Mouse (Mus musculus): ENCODE results near the gene Iqcf5. TPM values are rescaled to one million over a fixed set of nuclear protein-coding genes. Genes with fewer than 3 reads are reported as not detected.

The Iqcf5 gene
- polyA plus RNA-seq, 1 experiment: not detected

DNA sequence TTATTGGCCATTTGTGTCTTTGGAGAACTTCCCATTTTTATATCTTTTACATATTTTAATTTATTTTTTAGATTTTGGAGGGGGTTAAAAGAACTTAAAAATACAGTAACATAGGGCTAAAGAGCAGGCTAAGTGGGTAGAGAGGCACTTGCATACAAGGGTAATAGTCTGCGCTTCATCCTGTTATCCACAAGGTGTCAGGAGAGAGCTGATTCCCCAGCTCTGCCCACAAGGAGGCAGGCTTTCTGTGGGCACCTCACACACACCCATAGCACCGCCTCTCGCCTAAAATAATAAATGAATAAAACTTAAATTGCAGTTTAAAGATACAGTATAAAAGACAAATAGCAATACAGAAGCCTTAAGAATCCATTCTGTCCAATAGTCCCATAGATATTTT is 17.5 kb downstream of the Iqcf5 start:
- WGBS: 10% methylated on average over 3 of the region's 3 CpGs
- no peaks in the 10 kb centered on the region for H3K36me3 ChIP-seq (ENCODE audit: control insufficient read depth, insufficient read depth, low read length)
- no peak for TF ChIP-seq POLR2A (IDR thresholded peaks at IDR 0.05; ENCODE audit: low read depth, low read length)
- TF ChIP-seq CTCF (IDR thresholded peaks at IDR 0.05; ENCODE audit: extremely low read depth, insufficient read length, insufficient replicate concordance, low read depth, low read length): peak; percentile 95; the same call in 1 of the 2 replicates

GRCm38 (mm10) chr9:106534296-106534695 is 19.9 kb downstream of the Iqcf5 start:
- TF ChIP-seq POLR2A (IDR thresholded peaks at IDR 0.05; ENCODE audit: low read depth, low read length): no peak
- TF ChIP-seq CTCF (IDR thresholded peaks at IDR 0.05; ENCODE audit: extremely low read depth, insufficient read length, insufficient replicate concordance, low read depth, low read length): no peak
- H3K4me3 ChIP-seq (ENCODE audit: low read depth, low read length): no peak overlapping the region
- no peak overlapping the region for H3K27ac ChIP-seq (ENCODE audit: insufficient read depth, low read depth, low read length)
- no peaks in the 10 kb centered on the region for H3K27me3 ChIP-seq (ENCODE audit: control insufficient read depth, insufficient read depth, low read length)
- no peaks in the 10 kb centered on the region for H3K4me1 ChIP-seq (ENCODE audit: control insufficient read depth, insufficient read depth, insufficient read length, low read length)
- no peaks in the 10 kb centered on the region for H3K36me3 ChIP-seq (ENCODE audit: control insufficient read depth, insufficient read depth, low read length)
- 94% methylated on average over 7 of the region's 7 CpGs for whole genome bisulfite sequencing

More for the DNA sequence above, 17.5 kb downstream of the Iqcf5 start:
- no peak overlapping the region for H3K27ac ChIP-seq (ENCODE audit: insufficient read depth, low read depth, low read length)
- no peaks in the 10 kb centered on the region for H3K27me3 ChIP-seq (ENCODE audit: control insufficient read depth, insufficient read depth, low read length)
- no peaks in the 10 kb centered on the region for H3K4me1 ChIP-seq (ENCODE audit: control insufficient read depth, insufficient read depth, insufficient read length, low read length)
- no peak overlapping the region for H3K4me3 ChIP-seq (ENCODE audit: low read depth, low read length)

DNA sequence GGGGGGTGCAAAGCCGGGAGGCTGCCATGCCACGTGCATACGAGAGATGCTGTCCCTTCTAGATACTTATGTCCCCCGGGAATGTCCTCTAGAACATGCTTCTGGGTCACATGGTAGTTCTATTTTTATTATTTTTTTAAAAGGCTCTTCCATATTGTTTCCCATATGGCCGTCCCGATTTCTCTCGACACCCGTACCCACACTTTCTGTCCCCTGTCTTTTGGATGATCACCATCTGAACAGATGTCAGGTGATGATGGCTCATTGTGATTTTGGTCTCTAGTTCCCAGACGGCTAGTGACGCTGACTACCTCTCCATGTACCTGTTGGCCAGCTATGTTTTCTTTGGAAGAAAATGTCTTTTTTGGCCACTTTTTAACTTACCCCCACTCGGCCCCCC is 20.6 kb downstream of the Iqcf5 start:
- WGBS: 87% methylated on average over 11 of the region's 11 CpGs
- Histone ChIP-seq H3K27ac (ENCODE audit: insufficient read depth, low read depth, low read length) (no peak overlapping the region), H3K36me3 (ENCODE audit: control insufficient read depth, insufficient read depth, low read length) (no peaks in the 10 kb centered on the region), H3K4me1 (ENCODE audit: control insufficient read depth, insufficient read depth, insufficient read length, low read length) (no peaks in the 10 kb centered on the region), H3K4me3 (ENCODE audit: low read depth, low read length) (no peak overlapping the region), H3K27me3 (ENCODE audit: control insufficient read depth, insufficient read depth, low read length) (no peaks in the 10 kb centered on the region)
- no peak for TF ChIP-seq CTCF (IDR thresholded peaks at IDR 0.05; ENCODE audit: extremely low read depth, insufficient read length, insufficient replicate concordance, low read depth, low read length)
- TF ChIP-seq POLR2A (IDR thresholded peaks at IDR 0.05; ENCODE audit: low read depth, low read length): no peak

GRCm38 (mm10) chr9:106561531-106561930 is 47.2 kb downstream of the Iqcf5 start, which contains the start of gene Iqcf3:
TSS of gene Iqcf3 (minus strand) at chr9:106561631.
- Histone ChIP-seq H3K4me3 (ENCODE audit: low read depth, low read length) (no peak within 1 kb of the TSS), H3K4me1 (ENCODE audit: control insufficient read depth, insufficient read depth, insufficient read length, low read length) (peaks cover 3% of the 10 kb centered on the region; the same call in 1 of the 2 replicates), H3K27me3 (ENCODE audit: control insufficient read depth, insufficient read depth, low read length) (no peaks in the 10 kb centered on the region), H3K36me3 (ENCODE audit: control insufficient read depth, insufficient read depth, low read length) (no peaks in the 10 kb centered on the region), H3K27ac (ENCODE audit: insufficient read depth, low read depth, low read length) (no peak within 1 kb of the TSS)
- 80% methylated on average over 5 of the region's 5 CpGs for WGBS
- TF ChIP-seq POLR2A (IDR thresholded peaks at IDR 0.05; ENCODE audit: low read depth, low read length): no peak
- TF ChIP-seq CTCF (IDR thresholded peaks at IDR 0.05; ENCODE audit: extremely low read depth, insufficient read length, insufficient replicate concordance, low read depth, low read length): no peak

GRCm38 (mm10) chr9:106562291-106562690 is 47.9 kb downstream of the Iqcf5 start:
- H3K4me3 ChIP-seq (ENCODE audit: low read depth, low read length): no peak overlapping the region
- WGBS: 86% methylated on average over 11 of the region's 11 CpGs
- no peak overlapping the region for H3K27ac ChIP-seq (ENCODE audit: insufficient read depth, low read depth, low read length)
- peaks cover 4% of the 10 kb centered on the region; the same call in 1 of the 2 replicates for H3K4me1 ChIP-seq (ENCODE audit: control insufficient read depth, insufficient read depth, insufficient read length, low read length)
- no peaks in the 10 kb centered on the region for H3K27me3 ChIP-seq (ENCODE audit: control insufficient read depth, insufficient read depth, low read length)
- TF ChIP-seq POLR2A (IDR thresholded peaks at IDR 0.05; ENCODE audit: low read depth, low read length): no peak
- no peak for TF ChIP-seq CTCF (IDR thresholded peaks at IDR 0.05; ENCODE audit: extremely low read depth, insufficient read length, insufficient replicate concordance, low read depth, low read length)
- H3K36me3 ChIP-seq (ENCODE audit: control insufficient read depth, insufficient read depth, low read length): no peaks in the 10 kb centered on the region

GRCm38 (mm10) chr9:106564025-106564424 is 49.7 kb downstream of the Iqcf5 start:
- Histone ChIP-seq H3K4me3 (ENCODE audit: low read depth, low read length) (no peak overlapping the region), H3K27me3 (ENCODE audit: control insufficient read depth, insufficient read depth, low read length) (no peaks in the 10 kb centered on the region), H3K27ac (ENCODE audit: insufficient read depth, low read depth, low read length) (no peak overlapping the region), H3K4me1 (ENCODE audit: control insufficient read depth, insufficient read depth, insufficient read length, low read length) (peaks cover 4% of the 10 kb centered on the region; the same call in 1 of the 2 replicates), H3K36me3 (ENCODE audit: control insufficient read depth, insufficient read depth, low read length) (no peaks in the 10 kb centered on the region)
- TF ChIP-seq POLR2A (IDR thresholded peaks at IDR 0.05; ENCODE audit: low read depth, low read length) (no peak), CTCF (IDR thresholded peaks at IDR 0.05; ENCODE audit: extremely low read depth, insufficient read length, insufficient replicate concordance, low read depth, low read length) (no peak)
- WGBS: 81% methylated on average over 8 of the region's 8 CpGs

Other genes with a start within 250 kb of the Iqcf5 start
- 6.5 and 14.9 TPM in 2 replicates for gene Poc1a, start 233.5 kb upstream of the Iqcf5 start, polyA plus RNA-seq (2012; rRNA removed)
- gene Dusp7, start 145.9 kb upstream of the Iqcf5 start, polyA plus RNA-seq (2012; rRNA removed): 15.9 and 20.0 TPM in 2 replicates
- 259 and 390 TPM in 2 replicates for gene Rpl29, start 85.1 kb upstream of the Iqcf5 start, polyA plus RNA-seq (2012; rRNA removed)
- 45.3 and 120 TPM in 2 replicates for gene Acy1, start 76.3 kb upstream of the Iqcf5 start, polyA plus RNA-seq (2012; rRNA removed)
- gene Abhd14b, start 67.1 kb upstream of the Iqcf5 start, polyA plus RNA-seq (2012; rRNA removed): 40.3 and 53.1 TPM in 2 replicates
- gene Abhd14a, start 66.9 kb upstream of the Iqcf5 start, polyA plus RNA-seq (2012; rRNA removed): 17.2 and 28.9 TPM in 2 replicates
- gene Pcbp4, start 61.3 kb upstream of the Iqcf5 start, polyA plus RNA-seq (2012; rRNA removed): 20.4 and 21.1 TPM in 2 replicates
- gene Gpr62, start 48.6 kb upstream of the Iqcf5 start, polyA plus RNA-seq (2012; rRNA removed): 0.09 and 0.39 TPM in 2 replicates
- gene Rrp9, start 38.6 kb upstream of the Iqcf5 start, polyA plus RNA-seq (2012; rRNA removed): 11.1 and 18.3 TPM in 2 replicates
- gene Parp3, start 37.6 kb upstream of the Iqcf5 start, polyA plus RNA-seq (2012; rRNA removed): 13.5 and 19.5 TPM in 2 replicates
- gene Iqcf1, start 14.6 kb upstream of the Iqcf5 start, polyA plus RNA-seq (2012; rRNA removed): not detected in 2 replicates
- not detected in 2 replicates for gene Iqcf3, start 47.1 kb downstream of the Iqcf5 start, polyA plus RNA-seq (2012; rRNA removed)
- not detected in 2 replicates for gene Iqcf4, start 56.4 kb downstream of the Iqcf5 start, polyA plus RNA-seq (2012; rRNA removed)
- gene Iqcf6, start 112.0 kb downstream of the Iqcf5 start, polyA plus RNA-seq (2012; rRNA removed): not detected in 2 replicates
- gene Grm2, start 141.5 kb downstream of the Iqcf5 start, polyA plus RNA-seq (2012; rRNA removed): 0.14 TPM in 1 of 2 replicates, not detected in the other
- 50.1 and 77.9 TPM in 2 replicates for gene Tex264, start 171.4 kb downstream of the Iqcf5 start, polyA plus RNA-seq (2012; rRNA removed)

All from small intestine, adult 2 months (tissue).